Mouse (Mus musculus): Measurements from ENCODE around the gene Frmd7.

GRCm38 (mm10) chrX:50926893-50927545, 15.5 kb downstream of the Frmd7 start:
- TF ChIP-seq EP300 (IDR thresholded peaks at IDR 0.05; ENCODE audit: low read depth) = no peak
- TF ChIP-seq CTCF (IDR thresholded peaks at IDR 0.05; ENCODE audit: low read depth) = no peak
